Mouse (Mus musculus): Measurements from ENCODE around the gene Pdzd11. TPM values are rescaled to one million over a fixed set of nuclear protein-coding genes. Genes with fewer than 3 reads are reported as not detected.

Pdzd11 gene
- total RNA-seq (2021), result 10 to 100 TPM; 24.2 to 26.3 TPM
- long read RNA-seq, experiment 1, transcript Pdzd11-202 (7 exons, 1,041 nt), result minor isoform, 8 of 30 reads
- long read RNA-seq, experiment 1, transcript Pdzd11-201 (7 exons, 1,626 nt), result major isoform, 13 of 30 reads
- long read RNA-seq, experiment 1, partial matches to known transcripts, result 3 of 30 reads
- long read RNA-seq, experiment 1, other reads (novel, unspliced or antisense), result 6 of 30 reads
- long read RNA-seq, experiment 2, transcript Pdzd11-201 (7 exons, 1,626 nt), result major isoform, 29 of 43 reads
- long read RNA-seq, experiment 2, transcript Pdzd11-202 (7 exons, 1,041 nt), result minor isoform, 7 of 43 reads
- long read RNA-seq, experiment 2, partial matches to known transcripts, result 0 of 43 reads
- long read RNA-seq, experiment 2, other reads (novel, unspliced or antisense), result 5 of 43 reads

DNA sequence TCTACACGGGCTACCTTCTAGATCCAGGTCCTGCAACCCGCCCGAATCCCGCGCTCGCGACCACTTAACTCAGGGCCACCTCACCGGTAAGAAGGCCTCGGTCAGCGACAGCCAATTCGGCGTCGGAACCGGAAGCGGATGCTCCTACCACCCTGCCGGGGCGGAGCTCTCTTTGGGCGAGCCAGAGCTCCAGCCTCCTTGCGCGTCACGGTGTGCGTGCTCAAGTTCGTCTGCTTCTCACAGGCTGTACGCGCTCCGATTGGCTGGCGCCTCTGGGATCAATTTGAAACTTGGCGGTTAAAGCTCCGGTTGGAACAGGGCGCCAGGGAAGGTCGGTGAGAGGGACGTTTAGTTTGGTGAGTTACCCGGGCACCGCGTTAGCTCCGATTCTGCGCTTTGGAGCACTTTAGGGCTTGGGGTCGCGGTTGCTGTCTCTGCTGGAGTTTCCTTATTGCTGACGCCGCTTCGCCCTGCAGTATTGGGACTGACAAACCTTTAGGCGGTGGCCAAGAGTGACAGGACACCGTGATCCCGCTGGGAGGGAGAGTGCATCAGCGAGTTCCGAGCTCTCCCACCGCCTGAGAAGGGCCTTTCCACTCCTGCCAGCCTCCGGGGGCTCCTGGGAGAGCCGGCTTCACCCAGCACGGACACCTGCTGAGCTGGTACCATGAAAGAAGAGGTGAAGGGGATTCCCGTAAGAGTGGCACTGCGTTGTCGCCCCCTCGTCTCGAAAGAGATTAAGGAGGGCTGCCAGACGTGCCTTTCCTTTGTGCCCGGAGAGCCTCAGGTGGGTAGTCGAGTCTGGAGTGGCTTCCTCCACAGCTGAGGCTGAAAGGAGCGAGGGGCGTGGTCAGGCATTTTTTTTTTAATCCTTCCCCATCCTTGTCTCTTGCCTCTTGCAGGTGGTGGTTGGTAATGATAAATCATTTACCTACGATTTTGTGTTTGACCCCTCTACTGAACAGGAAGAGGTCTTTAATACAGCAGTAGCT is at the start of gene Pdzd11:
TSS of gene Pdzd11 (minus strand) at position 767 of the 992 bp plus-strand sequence.
- peak; percentile 91 for DNase-seq
- intact Hi-C loops (cut with DNase I; ENCODE audit: low total_unique reads), result no loop called here

DNA sequence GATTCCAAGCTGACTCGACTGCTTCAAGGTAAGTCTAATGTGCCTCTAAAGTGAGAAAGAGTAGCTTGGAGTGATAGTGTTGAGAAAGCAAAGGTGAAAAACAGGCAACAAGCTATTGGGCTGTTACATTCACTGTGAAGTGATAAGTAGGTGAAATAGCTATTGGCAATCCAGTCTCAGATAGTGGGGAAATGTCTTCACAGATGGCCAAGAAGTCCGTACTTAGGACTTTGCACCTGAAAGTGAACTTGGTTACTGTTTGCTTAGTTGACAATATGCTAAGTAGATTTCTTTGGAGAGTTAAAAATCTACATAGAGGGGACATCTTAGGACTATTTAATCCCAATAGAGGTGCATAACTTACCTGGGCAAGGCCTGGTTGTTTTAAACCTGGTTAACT is 38.5 kb upstream of the Pdzd11 start:
- intact Hi-C loops (cut with DNase I; ENCODE audit: low total_unique reads), result no loop called here
- no peak for DNase-seq

DNA sequence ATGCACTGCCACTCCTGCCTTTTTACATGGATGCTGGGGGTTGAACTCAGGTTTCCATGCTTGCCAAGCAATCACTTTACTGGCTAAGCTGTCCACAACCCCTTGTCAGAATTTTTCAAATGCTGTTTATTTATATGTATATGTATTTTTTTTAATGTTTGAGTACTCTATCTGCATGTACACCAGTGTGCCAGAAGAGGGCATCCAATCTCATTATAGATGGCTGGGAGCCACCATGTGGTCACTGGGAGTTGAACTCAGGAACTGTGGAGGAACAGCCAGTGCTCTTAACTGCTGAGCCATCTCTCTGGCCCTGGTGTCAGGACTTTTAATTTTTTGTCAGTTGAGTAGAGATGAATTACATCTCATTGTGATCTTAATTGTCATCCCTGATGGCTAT is 26.5 kb upstream of the Pdzd11 start:
- intact Hi-C loops (cut with DNase I; ENCODE audit: low total_unique reads), result no loop called here
- no peak for DNase-seq

DNA sequence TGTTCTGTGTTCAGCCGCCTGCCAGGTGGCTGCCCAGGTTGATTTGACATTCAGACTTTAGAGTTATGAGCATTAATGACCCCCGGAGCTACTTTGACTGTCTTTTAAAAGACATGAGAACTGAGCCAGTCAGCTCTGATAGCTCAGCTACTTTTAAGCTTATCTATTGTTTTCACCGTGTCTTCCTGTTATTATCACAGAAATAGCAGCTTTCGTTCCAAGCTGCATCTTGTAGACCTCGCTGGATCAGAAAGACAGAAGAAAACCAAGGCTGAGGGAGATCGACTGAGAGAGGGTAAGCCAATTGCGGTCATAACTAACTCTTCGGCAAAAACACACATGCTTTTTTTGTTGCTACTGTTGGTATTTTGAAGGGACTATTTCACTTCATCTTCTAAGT is 12.1 kb upstream of the Pdzd11 start:
- intact Hi-C loops (cut with DNase I; ENCODE audit: low total_unique reads), result no loop called here
- DNase-seq, result no peak

DNA sequence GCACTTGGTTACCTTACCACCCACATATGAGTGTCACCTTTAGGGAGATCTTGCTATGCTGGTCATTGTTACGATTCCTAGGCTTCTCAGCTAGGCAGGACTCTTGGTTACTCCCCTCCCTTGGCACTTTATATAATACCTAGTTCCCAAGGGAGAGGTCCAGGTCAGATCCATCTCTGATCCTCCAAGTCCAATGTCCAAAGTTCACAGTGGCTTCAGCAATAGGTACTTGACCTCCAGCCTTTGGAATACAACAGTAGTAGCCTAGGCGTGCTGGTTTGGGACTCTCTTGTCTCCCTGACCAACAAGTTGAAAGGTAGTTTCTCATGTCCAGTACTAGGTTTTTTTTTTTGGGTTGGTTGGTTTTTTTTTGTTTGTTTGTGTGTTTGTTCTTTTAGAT is 2.7 kb upstream of the Pdzd11 start:
- no peak for DNase-seq
- intact Hi-C loops (cut with DNase I; ENCODE audit: low total_unique reads), result no loop called here

DNA sequence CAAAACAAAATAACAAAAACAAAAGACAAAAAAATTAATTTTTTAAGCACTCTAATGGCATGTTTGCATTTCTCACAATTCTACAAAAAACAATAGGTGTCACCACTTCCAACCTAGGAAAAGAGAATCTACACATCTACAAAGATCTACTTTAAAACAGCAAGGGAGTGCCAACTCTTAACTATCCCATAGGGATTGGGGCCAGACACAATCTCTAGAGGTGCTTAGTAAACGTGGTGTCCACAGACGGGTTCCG is 894 bp downstream of the Pdzd11 start, which contains the start of gene Kif4:
TSS of gene Kif4 (plus strand) at position 192 of the 256 bp plus-strand sequence.
- no peak for DNase-seq
- intact Hi-C loops (cut with DNase I; ENCODE audit: low total_unique reads), result no loop called here

DNA sequence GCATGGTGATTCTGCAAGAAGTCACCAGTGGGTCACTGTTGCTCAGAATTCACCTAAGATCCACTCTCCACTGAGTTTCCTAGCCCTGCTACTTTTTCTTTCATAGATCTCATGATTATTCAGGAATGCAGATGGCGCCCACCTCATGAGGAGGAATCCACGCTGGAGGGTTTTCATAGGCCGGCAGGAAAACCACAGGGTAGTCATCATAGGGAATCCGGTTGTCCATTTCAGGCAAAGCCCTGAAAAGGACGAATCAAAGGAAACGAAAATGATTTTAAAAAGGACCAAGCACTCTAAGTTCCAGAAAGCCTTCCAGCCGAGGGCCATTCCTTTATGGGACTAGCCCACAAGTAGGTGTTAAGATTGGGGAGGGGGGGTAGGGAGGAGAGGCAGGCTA is 1.2 kb downstream of the Pdzd11 start:
- DNase-seq, result no peak
- intact Hi-C loops (cut with DNase I; ENCODE audit: low total_unique reads), result no loop called here

DNA sequence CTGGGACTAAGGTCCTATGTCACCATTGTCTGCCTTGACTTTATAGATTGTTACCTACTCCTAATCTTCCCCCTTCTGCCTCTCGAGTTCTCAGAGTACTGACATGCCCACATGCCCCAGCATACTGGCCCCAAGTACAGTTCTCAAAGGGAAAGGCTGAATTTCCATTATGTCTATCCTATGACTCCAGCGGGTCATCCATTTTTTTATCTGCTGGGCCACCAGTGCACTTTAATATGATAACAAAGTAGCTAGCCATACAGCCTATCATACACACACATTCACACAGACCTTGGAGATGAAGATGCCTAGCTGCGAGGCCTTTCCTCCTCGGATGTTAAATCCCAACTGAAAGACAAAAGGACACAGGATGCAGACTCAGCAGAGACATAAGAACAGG is 2.1 kb downstream of the Pdzd11 start:
- intact Hi-C loops (cut with DNase I; ENCODE audit: low total_unique reads), result no loop called here
- no peak for DNase-seq

DNA sequence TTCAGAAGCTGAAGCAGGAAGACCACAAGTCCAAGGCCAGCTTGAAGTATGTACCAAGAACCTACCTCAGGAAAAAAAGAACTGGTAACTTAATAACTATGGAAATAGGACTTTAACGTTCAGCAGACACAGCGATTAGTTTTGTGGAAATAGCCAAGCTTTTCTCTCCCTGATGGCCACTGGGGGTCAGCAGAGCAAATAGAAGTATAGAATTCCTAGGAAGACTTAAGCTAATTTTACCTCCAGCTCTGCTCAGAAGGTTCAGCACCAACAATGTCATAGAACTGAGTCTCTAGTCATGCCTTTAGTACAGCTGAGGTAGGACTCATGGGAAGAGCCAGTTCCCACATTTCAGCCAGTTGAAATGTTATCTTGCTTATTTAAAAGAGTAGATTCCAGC is 5.0 kb downstream of the Pdzd11 start:
- no peak for DNase-seq
- intact Hi-C loops (cut with DNase I; ENCODE audit: low total_unique reads), result no loop called here

DNA sequence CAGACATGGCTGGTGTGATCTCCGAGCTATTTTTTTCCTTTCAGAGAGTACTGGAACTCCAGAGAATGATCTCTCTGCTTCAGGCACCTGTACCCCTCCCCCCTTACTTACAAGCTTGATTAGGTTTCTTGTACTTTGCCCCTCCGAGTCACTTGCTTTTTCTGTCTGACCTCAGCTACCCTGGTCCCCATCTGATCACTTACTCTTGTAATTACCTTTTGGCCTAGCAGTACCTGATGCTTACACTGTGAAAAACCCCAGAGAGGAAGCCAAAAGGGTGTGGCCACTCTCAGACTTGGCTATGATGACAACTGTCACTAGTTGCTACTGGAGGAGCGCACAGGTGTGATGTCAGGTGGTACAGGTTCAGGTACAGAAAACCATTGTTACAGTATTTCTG is 7.9 kb downstream of the Pdzd11 start:
- no peak for DNase-seq

DNA sequence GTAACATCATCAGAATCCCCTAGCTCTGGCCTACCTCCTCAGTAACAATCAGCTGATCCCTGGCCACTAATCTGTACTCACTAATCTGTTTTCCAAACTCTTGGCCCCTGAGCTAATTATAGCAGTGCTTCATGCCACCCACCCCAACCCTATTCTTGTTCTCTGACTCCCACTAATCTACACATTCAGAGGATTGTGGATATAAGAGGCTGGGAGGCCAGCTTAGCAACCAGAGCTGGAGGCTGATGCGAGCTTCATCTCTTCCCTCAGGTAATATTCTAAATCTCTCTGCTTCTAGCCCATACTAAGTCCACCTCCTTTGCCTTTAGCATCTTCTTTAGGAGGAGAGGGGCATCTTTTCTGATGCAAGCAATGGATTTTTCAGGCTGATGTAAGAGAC is 21.1 kb downstream of the Pdzd11 start, which contains the start of gene Arr3:
TSS of gene Arr3 (plus strand) at position 184 of the 400 bp plus-strand sequence.
- intact Hi-C loops (cut with DNase I; ENCODE audit: low total_unique reads), result loop anchor here (10.0 kb wide), 1 partner anchor 359 kb away; no protein-coding TSS in a partner anchor
- DNase-seq, result no peak

More for the DNA sequence above, 7.9 kb downstream of the Pdzd11 start:
- intact Hi-C loops (cut with DNase I; ENCODE audit: low total_unique reads), result no loop called here

DNA sequence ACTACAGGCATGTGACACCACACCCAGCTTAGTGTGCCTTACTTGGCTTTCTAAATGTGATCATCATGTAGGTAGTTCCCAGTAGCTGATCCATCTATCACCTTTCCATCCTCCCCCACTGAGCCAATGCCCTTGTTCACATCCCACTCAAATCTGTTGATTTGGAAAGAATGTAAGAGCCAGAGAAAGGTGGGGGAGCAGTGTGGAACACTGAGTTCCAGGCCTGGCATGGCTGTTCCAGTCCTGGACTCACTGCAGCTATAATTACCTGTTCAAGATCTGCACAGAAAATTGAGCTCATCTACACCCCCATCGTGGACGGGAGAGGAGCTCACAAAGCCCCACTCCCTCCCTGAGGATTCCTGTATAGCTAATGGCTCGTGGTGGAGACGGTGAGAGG is 26.6 kb downstream of the Pdzd11 start:
- no peak for DNase-seq
- intact Hi-C loops (cut with DNase I; ENCODE audit: low total_unique reads), result loop anchor here (10.0 kb wide), 1 partner anchor 365 kb away; no protein-coding TSS in a partner anchor

DNA sequence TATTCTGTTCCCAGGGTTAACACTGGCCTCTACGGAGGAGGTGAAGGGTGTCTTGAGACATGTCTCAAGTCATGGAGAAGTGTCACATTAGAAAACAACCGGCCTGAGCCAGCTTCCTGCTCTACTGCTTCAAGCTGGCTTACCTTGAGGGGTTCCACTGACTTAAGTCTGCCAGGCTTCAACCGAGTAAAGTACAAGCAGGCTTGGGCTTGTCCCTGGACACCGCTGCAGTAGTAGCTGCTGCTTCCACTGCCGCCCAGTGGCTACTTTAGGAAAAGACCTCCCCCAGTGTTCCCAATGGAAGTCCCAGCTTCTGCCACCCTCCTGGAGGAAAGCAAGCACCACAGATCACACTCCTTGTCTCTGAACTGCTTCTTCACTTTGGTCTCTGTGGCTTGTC is 28.9 kb downstream of the Pdzd11 start:
- peak; percentile 19 for DNase-seq
- intact Hi-C loops (cut with DNase I; ENCODE audit: low total_unique reads), result no loop called here

DNA sequence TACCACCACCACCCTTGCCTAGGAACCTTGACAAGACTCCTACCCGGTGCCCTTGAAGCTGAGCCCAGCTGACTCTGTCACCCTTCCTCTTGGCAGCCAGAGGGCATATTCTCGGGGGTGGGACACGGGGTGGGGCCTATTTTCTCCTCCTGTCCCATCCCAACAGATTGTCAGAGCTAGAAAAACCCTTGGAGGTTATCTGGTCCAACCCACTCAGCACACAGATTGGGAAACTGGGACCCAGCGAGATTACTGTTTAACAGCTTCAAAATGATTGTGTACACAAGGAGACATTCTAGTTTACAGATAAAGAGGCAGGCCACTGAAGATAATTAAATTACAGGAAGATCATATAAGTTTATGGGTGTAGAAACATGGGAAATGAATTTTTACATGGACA is 31.6 kb downstream of the Pdzd11 start, which contains the start of gene P2ry4:
TSS of gene P2ry4 (minus strand) at position 79 of the 400 bp plus-strand sequence.
- no peak for DNase-seq

More for the DNA sequence above, 31.6 kb downstream of the Pdzd11 start, which contains the start of gene P2ry4:
- intact Hi-C loops (cut with DNase I; ENCODE audit: low total_unique reads), result no loop called here

Other genes starting within 250 kb of the Pdzd11 start
- gene Otud6a, start 197.6 kb downstream of the Pdzd11 start, total RNA-seq (2021), result not detected
- not detected for gene Awat2, start 183.9 kb downstream of the Pdzd11 start, total RNA-seq (2021)
- gene Igbp1, start 132.3 kb downstream of the Pdzd11 start, total RNA-seq (2021), result 10 to 100 TPM; 33.5 to 35.3 TPM
- gene Dgat2l6, start 101.7 kb downstream of the Pdzd11 start, total RNA-seq (2021), result under 1 TPM in 1 of 2 experiments, not detected in 1; 0.08 TPM
- gene Awat1, start 54.3 kb downstream of the Pdzd11 start, total RNA-seq (2021), result not detected
- not detected for gene P2ry4, start 31.7 kb downstream of the Pdzd11 start, total RNA-seq (2021)
- not detected for gene Arr3, start 21.1 kb downstream of the Pdzd11 start, total RNA-seq (2021)
- 1 to 10 TPM; 2.1 to 2.3 TPM for gene Kif4, start 831 bp downstream of the Pdzd11 start, total RNA-seq (2021)
- gene Gdpd2, start 103.3 kb upstream of the Pdzd11 start, total RNA-seq (2021), result under 1 TPM; 0.11 to 0.37 TPM
- 1 to 10 TPM; 1.7 to 2.3 TPM for gene Dlg3, start 141.2 kb upstream of the Pdzd11 start, total RNA-seq (2021)